Mouse (Mus musculus): ENCODE data around the gene Zscan29.
"Not testable (repeated sequence)": the region's sequence is repeated elsewhere in the genome, so short reads cannot be mapped to it uniquely, and the experiment has no call there.

Zscan29 gene

GRCm38 (mm10) chr2:121139266-121140017, 31.5 kb downstream of the Zscan29 start:
- in situ Hi-C loops (cut with MboI; ENCODE audit: low sequenced_read_pairs) = no loop called here

DNA sequence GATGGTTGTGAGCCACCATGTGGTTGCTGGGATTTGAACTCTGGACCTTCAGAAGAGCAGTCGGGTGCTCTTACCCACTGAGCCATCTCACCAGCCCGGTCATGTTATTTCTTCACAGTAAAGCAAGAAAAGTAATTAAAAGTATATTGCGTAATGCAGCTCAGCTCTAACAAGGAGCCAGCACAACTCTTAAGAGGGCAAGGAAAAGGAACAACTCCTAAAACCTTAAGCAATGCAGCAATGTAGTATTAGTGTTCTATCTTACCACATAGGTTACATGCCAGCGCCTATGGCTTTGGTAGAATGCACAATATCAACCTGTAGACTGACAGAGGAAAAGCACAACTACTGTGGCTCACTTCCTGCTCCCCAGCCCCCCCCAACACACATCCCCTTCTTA, 33.6 kb downstream of the Zscan29 start:
- in situ Hi-C loops (cut with MboI; ENCODE audit: low sequenced_read_pairs) = no loop called here

DNA sequence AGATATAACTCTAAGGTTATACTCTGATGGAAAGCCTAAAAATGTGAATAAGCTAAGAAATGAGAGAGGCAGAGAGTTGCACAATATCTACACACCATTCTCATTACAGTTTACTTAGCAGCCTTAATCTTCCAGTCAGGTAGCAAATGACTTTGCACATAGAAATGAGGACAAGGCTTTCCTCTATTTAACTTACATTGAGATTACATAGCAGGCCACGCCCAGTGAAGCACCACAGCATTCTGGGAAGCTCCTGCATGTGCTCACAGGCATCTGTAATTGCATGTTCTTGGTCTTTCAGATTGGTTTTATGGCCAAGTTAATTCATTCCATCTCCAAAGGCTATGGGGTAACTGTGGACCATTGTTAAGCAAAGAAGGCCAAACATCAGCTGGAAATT, 38.1 kb downstream of the Zscan29 start:
- in situ Hi-C loops (cut with MboI; ENCODE audit: low sequenced_read_pairs) = no loop called here

DNA sequence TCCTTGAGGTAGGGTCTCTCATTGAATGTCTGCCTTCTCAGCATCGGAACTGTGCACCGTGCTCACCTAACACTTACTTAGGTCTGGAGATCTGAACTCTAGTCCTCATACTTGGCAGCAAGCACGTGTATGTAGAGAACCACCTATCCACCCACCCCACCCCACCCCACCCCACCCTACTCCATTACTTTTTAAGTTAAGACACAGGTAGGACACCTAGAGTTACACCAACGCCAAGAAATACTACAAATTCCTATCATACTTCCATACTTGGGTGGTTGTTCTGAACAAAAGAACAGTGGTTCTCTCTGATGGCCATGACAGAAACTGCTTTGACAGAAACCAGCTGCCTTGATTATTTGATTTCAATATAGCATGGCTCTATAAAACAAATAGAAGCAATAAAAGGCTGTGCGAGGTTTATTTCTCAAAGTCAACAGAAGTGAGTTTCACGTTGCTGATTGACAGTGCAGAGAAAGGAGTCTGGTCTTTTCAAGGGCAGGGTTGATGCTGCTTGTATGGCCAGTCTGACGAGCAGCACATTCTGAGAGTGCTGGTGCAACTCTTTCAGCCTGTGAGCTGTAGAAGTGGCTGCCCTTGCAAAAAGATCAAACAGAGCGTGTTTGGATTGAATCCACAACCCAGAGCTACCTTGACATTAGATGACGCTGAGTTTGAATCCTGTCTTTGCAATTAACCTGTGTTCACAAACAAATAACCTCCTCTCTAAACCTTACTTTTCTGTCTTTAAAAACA, 41.9 kb downstream of the Zscan29 start:
- in situ Hi-C loops (cut with MboI; ENCODE audit: low sequenced_read_pairs) = no loop called here

- in situ Hi-C loops (cut with MboI; ENCODE audit: low sequenced_read_pairs) = no loop called here
These were observed 43.4 kb downstream of the Zscan29 start for GRCm38 (mm10) chr2:121127536-121127935.

DNA sequence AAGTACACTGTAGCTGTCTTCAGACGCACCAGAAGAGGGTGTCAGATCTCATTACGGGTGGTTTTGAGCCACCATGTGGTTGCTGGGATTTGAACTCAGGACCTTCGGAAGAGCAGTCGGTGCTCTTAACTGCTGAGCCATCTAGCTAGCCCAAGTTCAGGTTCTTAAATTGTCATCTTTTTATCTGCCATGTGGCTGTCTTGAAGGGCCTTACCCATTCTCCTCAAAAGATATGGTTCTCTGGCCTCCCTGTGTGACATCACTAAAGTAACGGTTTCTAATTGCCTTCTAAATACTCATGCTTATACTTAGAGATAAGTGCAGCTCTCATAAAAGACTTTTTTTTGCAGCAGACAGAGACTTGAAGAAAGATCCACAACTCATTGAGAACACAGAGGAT, 44.6 kb downstream of the Zscan29 start:
- in situ Hi-C loops (cut with MboI; ENCODE audit: low sequenced_read_pairs) = not testable (repeated sequence)

GRCm38 (mm10) chr2:121119260-121119659, 51.7 kb downstream of the Zscan29 start:
- in situ Hi-C loops (cut with MboI; ENCODE audit: low sequenced_read_pairs) = no loop called here

- in situ Hi-C loops (cut with MboI; ENCODE audit: low sequenced_read_pairs) = no loop called here
These were observed 55.5 kb downstream of the Zscan29 start for GRCm38 (mm10) chr2:121115418-121115817.

DNA sequence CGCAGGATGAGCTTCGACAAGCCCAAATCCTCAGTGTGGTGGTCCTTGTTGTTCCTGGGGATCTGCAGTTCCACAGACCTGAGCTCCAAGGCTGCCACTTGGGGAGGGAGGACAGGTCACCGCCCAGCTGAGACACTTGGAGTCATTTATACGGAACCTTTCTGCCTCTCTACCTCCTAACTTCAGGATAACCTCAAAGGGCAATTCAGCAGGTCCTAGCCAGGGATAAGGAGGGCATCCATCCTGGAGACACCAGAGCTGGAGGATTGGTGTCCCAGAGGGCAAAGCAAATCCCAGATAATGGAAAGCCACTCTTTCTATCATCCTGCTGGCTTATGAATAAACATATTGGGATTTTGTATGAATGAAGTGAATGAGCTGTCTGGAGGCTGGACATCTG, 61.2 kb downstream of the Zscan29 start, which contains the start of gene Tgm7:
Tgm7 (minus strand) TSS at position 101 of the 400 bp plus-strand sequence.
- in situ Hi-C loops (cut with MboI; ENCODE audit: low sequenced_read_pairs) = no loop called here
